Mouse (Mus musculus) lung, adult 18-20 months (tissue): Measurements from ENCODE around the gene Vmn1r22.
"Not testable (repeated sequence)": the region's sequence is repeated elsewhere in the genome, so short reads cannot be mapped to it uniquely, and the experiment has no call there.

ENCODE experiments used
- DNase-seq, 2 experiments: peaks; one replicate each; pipeline ENCODE4 v3.0.0; 2022; ENCODE audit warnings: mixed read lengths in 2 of 2

Vmn1r22 gene

GRCm38 (mm10) chr6:57907928-57908327 lies at the start of gene Vmn1r22:
TSS of gene Vmn1r22 (minus strand) at chr6:57908028.
- no peak for DNase-seq

GRCm38 (mm10) chr6:57926738-57927137 lies 18.9 kb upstream of the Vmn1r22 start, which contains the start of gene Vmn1r23:
TSS of gene Vmn1r23 (minus strand) at chr6:57926838.
- no peak for DNase-seq

GRCm38 (mm10) chr6:57859043-57860042 lies 48.5 kb downstream of the Vmn1r22 start:
- peak in 1 of 2 experiments; percentile 24 for DNase-seq

GRCm38 (mm10) chr6:57851177-57851576 lies 56.7 kb downstream of the Vmn1r22 start:
- DNase-seq, result not testable (repeated sequence)

GRCm38 (mm10) chr6:57850286-57850685 lies 57.5 kb downstream of the Vmn1r22 start, which contains the start of gene Vmn1r21:
TSS of gene Vmn1r21 (minus strand) at chr6:57850343.
- DNase-seq, result no peak
